In the genomic region with DNA sequence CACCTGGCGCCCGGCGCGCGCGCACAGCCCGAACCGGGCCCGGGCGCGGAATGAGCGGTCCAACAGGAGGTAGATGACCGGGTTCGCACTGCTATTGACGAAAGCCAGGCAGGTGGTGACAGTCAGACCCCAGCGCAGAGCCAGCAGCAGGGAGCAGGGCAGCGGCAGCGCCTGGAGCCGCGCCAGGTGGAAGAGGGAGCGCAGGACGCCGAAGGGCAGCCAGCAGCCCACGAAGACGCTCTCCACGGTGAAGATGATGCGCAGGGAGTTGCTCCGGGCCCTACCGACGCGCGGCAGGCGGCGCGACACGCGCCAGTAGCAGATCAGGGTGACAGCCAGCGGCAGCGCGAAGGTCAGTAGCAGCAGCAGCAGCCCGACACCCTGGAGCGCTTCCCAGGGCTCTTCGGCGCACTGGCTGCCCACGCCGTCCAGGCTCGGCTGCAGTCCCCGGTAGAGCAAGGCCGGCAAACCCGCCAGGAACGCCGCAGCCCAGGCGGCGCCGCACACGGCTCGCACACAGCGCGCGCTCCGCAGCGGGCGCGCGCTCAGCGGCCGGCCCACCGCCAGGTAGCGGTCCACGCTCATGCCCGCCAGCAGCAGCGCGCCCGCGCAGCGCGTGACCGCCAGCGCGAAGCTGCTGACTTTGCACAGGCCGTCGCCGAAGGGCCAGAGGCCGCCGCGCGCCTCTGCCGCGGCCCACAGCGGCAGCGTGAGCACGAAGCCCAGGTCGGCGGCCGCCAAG, we compare ENCODE assay signal across 8 mouse cellular contexts. TPM values are rescaled to one million over a fixed set of nuclear protein-coding genes. Genes with fewer than 3 reads are reported as not detected.
DNase-seq lines count a peak whose midpoint lies in the region; ATAC-seq lines count a peak whose summit lies in the region.

No protein-coding gene starts in this region.

- peak overlapping the region; percentile 57 for H3K4me3 ChIP-seq in hindbrain, embryonic 13.5 days

- no peaks in the 10 kb centered on the region for H3K9me3 ChIP-seq in hindbrain, embryonic 13.5 days

- H3K36me3 ChIP-seq in hindbrain, embryonic 13.5 days: no peaks in the 10 kb centered on the region

- peak; percentile 82 for DNase-seq in ZHBTc4 (ENCODE audit: low read depth, low spot score)
- DNase-seq in cerebellum, postnatal 14 days: peak; percentile 89 to 91
- peak; percentile 60 to 76 for DNase-seq in frontal cortex, postnatal 36 days (ENCODE audit: low spot score in 2 of 2)
- peak; percentile 54 for DNase-seq in left cerebral cortex, adult 11 months (ENCODE audit: low spot score)
- peak; percentile 18 for DNase-seq in lung, postnatal 36 days
- peak; percentile 69 for DNase-seq in right cerebral cortex, postnatal 14 days

- H3K27me3 ChIP-seq in hindbrain, embryonic 13.5 days: peaks cover 67% of the 10 kb centered on the region

- H3K9ac ChIP-seq in hindbrain, embryonic 13.5 days: peak overlapping the region; percentile 80

- H3K4me1 ChIP-seq in hindbrain, embryonic 13.5 days (replicated peaks): peaks cover 25% of the 10 kb centered on the region

- ATAC-seq in hindbrain, embryonic 13.5 days (ENCODE audit: low FRiP score): peak; percentile 83
- no peak for ATAC-seq in erythroid progenitor cell, adult 5-6 weeks (replicated peaks; ENCODE audit: low FRiP score, poor library complexity, severe bottlenecking)

- peak overlapping the region; percentile 92 for H3K4me2 ChIP-seq in hindbrain, embryonic 13.5 days

- WGBS in hindbrain, embryonic 13.5 days: under 1% methylated on average over 89 of the region's 95 CpGs

- peak overlapping the region; percentile 69 for H3K27ac ChIP-seq in hindbrain, embryonic 13.5 days

RNA-seq across cellular contexts. Expression of a gene that starts 0.6 kb away (rescaled TPM):
- 0.16 and 0.26 TPM in 2 replicates for polyA plus RNA-seq in hindbrain, embryonic 13.5 days (2015; fragmentation: Nextera tagmentation; extraction: Ambion mirVana)
- total RNA-seq in erythroid progenitor cell, adult 5-6 weeks (2015; ENCODE audit: low replicate concordance): not detected in 2 replicates
- total RNA-seq in erythroid progenitor cell, adult 5-6 weeks (2017; ENCODE audit: low replicate concordance): not detected in 2 replicates

RNA-seq across cellular contexts. Expression of a gene that starts 26.0 kb away (rescaled TPM):
- polyA plus RNA-seq in hindbrain, embryonic 13.5 days (2015; fragmentation: Nextera tagmentation; extraction: Ambion mirVana): 3.4 and 3.5 TPM in 2 replicates
- not detected in 2 replicates for total RNA-seq in erythroid progenitor cell, adult 5-6 weeks (2015; ENCODE audit: low replicate concordance)
- not detected in 2 replicates for total RNA-seq in erythroid progenitor cell, adult 5-6 weeks (2017; ENCODE audit: low replicate concordance)

RNA-seq across cellular contexts. Expression of a gene that starts 47.4 kb away (rescaled TPM):
- not detected in 2 replicates for polyA plus RNA-seq in hindbrain, embryonic 13.5 days (2015; fragmentation: Nextera tagmentation; extraction: Ambion mirVana)
- total RNA-seq in erythroid progenitor cell, adult 5-6 weeks (2015; ENCODE audit: low replicate concordance): not detected in 2 replicates
- total RNA-seq in erythroid progenitor cell, adult 5-6 weeks (2017; ENCODE audit: low replicate concordance): not detected in 2 replicates

Comparison
In these comparisons a context has a peak if more than half of its experiments do, and no peak if none do; other contexts are left out.
1. DNase-seq: peak in every context shown above with its lines; median percentile 90 in cerebellum, postnatal 14 days; 82 in ZHBTc4; 69 in right cerebral cortex, postnatal 14 days; 68 in frontal cortex, postnatal 36 days; 54 in left cerebral cortex, adult 11 months; 18 in lung, postnatal 36 days.